Mouse (Mus musculus): ENCODE data around the gene Sf3a1. TPM values are rescaled to one million over a fixed set of nuclear protein-coding genes. Genes with fewer than 3 reads are reported as not detected.
"Not testable (repeated sequence)": the region's sequence is repeated elsewhere in the genome, so short reads cannot be mapped to it uniquely, and the experiment has no call there.

The Sf3a1 gene
- polyA plus RNA-seq, 1 experiment from 2014 or later = 16.5 TPM

DNA sequence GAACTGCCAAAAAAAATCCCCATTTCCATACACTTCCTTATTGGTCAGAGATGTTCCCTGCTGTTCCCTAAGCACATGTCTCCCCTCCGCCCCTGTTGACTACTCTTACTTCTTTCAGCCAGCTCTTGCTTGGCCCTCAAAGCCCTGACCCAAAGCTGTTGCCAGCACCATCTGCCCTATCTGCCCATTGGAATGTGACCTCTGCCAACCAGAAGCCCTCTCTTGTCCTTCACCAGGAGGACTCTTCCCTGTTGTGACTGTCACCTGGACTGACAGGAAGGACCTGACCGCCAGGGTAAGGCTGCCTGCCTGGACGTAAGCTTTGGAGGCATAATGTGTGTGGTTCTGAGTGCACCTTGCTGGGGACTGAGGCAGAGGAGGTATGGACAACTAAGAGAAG lies 38.5 kb upstream of the Sf3a1 start:
- 69% methylated on average over 3 of the region's 3 CpGs for WGBS
- Histone ChIP-seq H3K36me3 (ENCODE audit: control insufficient read depth, insufficient read depth, low read length) (no peaks in the 10 kb centered on the region), H3K4me1 (replicated peaks; ENCODE audit: control insufficient read depth, insufficient read depth) (no peaks in the 10 kb centered on the region), H3K9ac (ENCODE audit: low read length) (no peak overlapping the region), H3K27ac (replicated peaks) (no peak overlapping the region), H3K4me2 (replicated peaks; ENCODE audit: low read depth) (no peak overlapping the region), H3K9me3 (ENCODE audit: control insufficient read depth, low read length) (no peaks in the 10 kb centered on the region), H3K4me3 (ENCODE audit: low read depth, low read length) (no peak overlapping the region), H3K27me3 (ENCODE audit: control insufficient read depth, insufficient read depth, low read length) (no peaks in the 10 kb centered on the region)
- TF ChIP-seq EP300 (optimal IDR thresholded peaks at IDR 0.05) = no peak
- no peak for DNase-seq (ENCODE audit: low spot score)
- no peak for ATAC-seq (ENCODE audit: low FRiP score, low TSS enrichment)

GRCm38 (mm10) chr11:4122226-4122625 lies 37.9 kb upstream of the Sf3a1 start:
- TF ChIP-seq EP300 (optimal IDR thresholded peaks at IDR 0.05) (no peak), CTCF (IDR thresholded peaks at IDR 0.05; ENCODE audit: low read depth) (no peak)
- DNase-seq (ENCODE audit: low spot score) (no peak), ATAC-seq (ENCODE audit: low FRiP score, low TSS enrichment) (no peak)
- no peak overlapping the region for H3K4me2 ChIP-seq (replicated peaks; ENCODE audit: low read depth)
- H3K36me3 ChIP-seq (ENCODE audit: control insufficient read depth, insufficient read depth, low read length) = no peaks in the 10 kb centered on the region
- H3K27me3 ChIP-seq (ENCODE audit: control insufficient read depth, insufficient read depth, low read length) = no peaks in the 10 kb centered on the region
- no peaks in the 10 kb centered on the region for H3K4me1 ChIP-seq (replicated peaks; ENCODE audit: control insufficient read depth, insufficient read depth)
- H3K27ac ChIP-seq (replicated peaks) = no peak overlapping the region
- no peak overlapping the region for H3K4me3 ChIP-seq (ENCODE audit: low read depth, low read length)
- no peaks in the 10 kb centered on the region for H3K9me3 ChIP-seq (ENCODE audit: control insufficient read depth, low read length)
- WGBS = 75% methylated on average over 5 of the region's 5 CpGs
- H3K9ac ChIP-seq (ENCODE audit: low read length) = no peak overlapping the region

- TF ChIP-seq CTCF (IDR thresholded peaks at IDR 0.05; ENCODE audit: low read depth) = no peak
- no peak for TF ChIP-seq EP300 (optimal IDR thresholded peaks at IDR 0.05)
- no peak within 1 kb of the TSS for H3K4me3 ChIP-seq (ENCODE audit: low read depth, low read length)
- no peak for DNase-seq (ENCODE audit: low spot score)
- H3K4me2 ChIP-seq (replicated peaks; ENCODE audit: low read depth) = no peak within 1 kb of the TSS
- H3K27ac ChIP-seq (replicated peaks) = no peak within 1 kb of the TSS
- H3K9ac ChIP-seq (ENCODE audit: low read length) = no peak within 1 kb of the TSS
- 0 out of 2 replicates have a peak, but pooled peaks have one; percentile 16 for ATAC-seq (ENCODE audit: low FRiP score, low TSS enrichment)
- H3K9me3 ChIP-seq (ENCODE audit: control insufficient read depth, low read length) = no peaks in the 10 kb centered on the region
- no peaks in the 10 kb centered on the region for H3K27me3 ChIP-seq (ENCODE audit: control insufficient read depth, insufficient read depth, low read length)
- WGBS = 69% methylated on average over 10 of the region's 10 CpGs
- no peaks in the 10 kb centered on the region for H3K4me1 ChIP-seq (replicated peaks; ENCODE audit: control insufficient read depth, insufficient read depth)
- H3K36me3 ChIP-seq (ENCODE audit: control insufficient read depth, insufficient read depth, low read length) = no peaks in the 10 kb centered on the region
Observed at GRCm38 (mm10) chr11:4122742-4123579, 37.2 kb upstream of the Sf3a1 start, which contains the start of gene Sec14l2. Gene Sec14l2, minus strand, starts transcription at chr11:4123415.

GRCm38 (mm10) chr11:4123922-4124321 lies 36.2 kb upstream of the Sf3a1 start:
- ATAC-seq (ENCODE audit: low FRiP score, low TSS enrichment) (no peak), DNase-seq (ENCODE audit: low spot score) (peak; percentile 63)
- H3K27me3 ChIP-seq (ENCODE audit: control insufficient read depth, insufficient read depth, low read length) = no peaks in the 10 kb centered on the region
- H3K9me3 ChIP-seq (ENCODE audit: control insufficient read depth, low read length) = no peaks in the 10 kb centered on the region
- H3K4me1 ChIP-seq (replicated peaks; ENCODE audit: control insufficient read depth, insufficient read depth) = no peaks in the 10 kb centered on the region
- H3K4me3 ChIP-seq (ENCODE audit: low read depth, low read length) = no peak overlapping the region
- H3K9ac ChIP-seq (ENCODE audit: low read length) = no peak overlapping the region
- H3K4me2 ChIP-seq (replicated peaks; ENCODE audit: low read depth) = no peak overlapping the region
- H3K36me3 ChIP-seq (ENCODE audit: control insufficient read depth, insufficient read depth, low read length) = no peaks in the 10 kb centered on the region
- 64% methylated on average over 5 of the region's 5 CpGs for WGBS
- TF ChIP-seq EP300 (optimal IDR thresholded peaks at IDR 0.05) (no peak), CTCF (IDR thresholded peaks at IDR 0.05; ENCODE audit: low read depth) (peak; percentile 76)
- H3K27ac ChIP-seq (replicated peaks) = no peak overlapping the region

- Histone ChIP-seq H3K4me1 (replicated peaks; ENCODE audit: control insufficient read depth, insufficient read depth) (no peaks in the 10 kb centered on the region), H3K36me3 (ENCODE audit: control insufficient read depth, insufficient read depth, low read length) (no peaks in the 10 kb centered on the region), H3K4me3 (ENCODE audit: low read depth, low read length) (no peak overlapping the region), H3K9me3 (ENCODE audit: control insufficient read depth, low read length) (no peaks in the 10 kb centered on the region), H3K27ac (replicated peaks) (no peak overlapping the region), H3K4me2 (replicated peaks; ENCODE audit: low read depth) (no peak overlapping the region), H3K9ac (ENCODE audit: low read length) (no peak overlapping the region), H3K27me3 (ENCODE audit: control insufficient read depth, insufficient read depth, low read length) (no peaks in the 10 kb centered on the region)
- ATAC-seq (ENCODE audit: low FRiP score, low TSS enrichment) (no peak), DNase-seq (ENCODE audit: low spot score) (no peak)
- 89% methylated on average over 1 of the region's 1 CpGs for WGBS
- no peak for TF ChIP-seq EP300 (optimal IDR thresholded peaks at IDR 0.05)
- TF ChIP-seq CTCF (IDR thresholded peaks at IDR 0.05; ENCODE audit: low read depth) = peak; percentile 41
Observed at GRCm38 (mm10) chr11:4127059-4127458, 33.1 kb upstream of the Sf3a1 start.

DNA sequence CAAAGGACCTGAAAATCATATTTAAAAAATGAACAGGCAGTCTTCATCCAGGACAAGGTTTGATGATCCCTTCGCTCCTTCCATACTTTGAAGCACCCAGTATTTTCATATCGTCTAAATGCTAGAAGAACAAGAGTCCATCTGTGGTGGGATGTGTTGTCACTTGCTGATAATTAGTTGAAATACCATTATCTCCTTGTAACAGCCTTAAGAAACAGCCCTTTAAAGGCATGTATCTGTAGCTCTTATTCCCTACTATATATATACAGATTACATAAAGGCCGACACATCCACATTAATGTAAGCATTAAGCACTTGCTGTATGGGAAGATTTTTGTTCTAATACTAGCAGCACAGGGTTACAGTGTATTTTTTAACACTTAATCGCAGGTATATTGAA lies 31.7 kb upstream of the Sf3a1 start:
- H3K4me2 ChIP-seq (replicated peaks; ENCODE audit: low read depth); ATAC-seq (ENCODE audit: low FRiP score, low TSS enrichment); H3K27me3 ChIP-seq (ENCODE audit: control insufficient read depth, insufficient read depth, low read length); H3K36me3 ChIP-seq (ENCODE audit: control insufficient read depth, insufficient read depth, low read length); H3K9me3 ChIP-seq (ENCODE audit: control insufficient read depth, low read length); H3K4me3 ChIP-seq (ENCODE audit: low read depth, low read length); DNase-seq (ENCODE audit: low spot score); H3K9ac ChIP-seq (ENCODE audit: low read length); H3K4me1 ChIP-seq (replicated peaks; ENCODE audit: control insufficient read depth, insufficient read depth); H3K27ac ChIP-seq (replicated peaks): not testable (repeated sequence)
- WGBS = 86% methylated on average over 4 of the region's 4 CpGs

Measured in stomach, postnatal 0 days (tissue).